Mouse (Mus musculus): ENCODE data around the gene Cog7. TPM values are rescaled to one million over a fixed set of nuclear protein-coding genes. Genes with fewer than 3 reads are reported as not detected.

Gene Cog7
- polyA plus RNA-seq, 1 experiment: 15.2 TPM

GRCm38 (mm10) chr7:121936861-121937630, 44.5 kb downstream of the Cog7 start:
- TF ChIP-seq TCF12 (IDR thresholded peaks at IDR 0.05; ENCODE audit: insufficient read depth, poor library complexity, severe bottlenecking): no peak
- no peak for TF ChIP-seq USF1 (IDR thresholded peaks at IDR 0.05; ENCODE audit: low read depth)
- no peak for TF ChIP-seq CEBPB (IDR thresholded peaks at IDR 0.05; ENCODE audit: insufficient read depth, poor library complexity, severe bottlenecking)
- no peak for TF ChIP-seq POLR2A (IDR thresholded peaks at IDR 0.05; ENCODE audit: insufficient read length, low read depth)
- TF ChIP-seq E2F4 (IDR thresholded peaks at IDR 0.05; ENCODE audit: insufficient read depth): no peak
- Histone ChIP-seq H3K27me3 (ENCODE audit: control insufficient read depth, insufficient read depth, insufficient read length) (no peaks in the 10 kb centered on the region), H3K79me2 (ENCODE audit: control insufficient read depth, insufficient read depth) (no peaks in the 10 kb centered on the region), H3K4me3 (no peak overlapping the region), H3K36me3 (ENCODE audit: control insufficient read depth, insufficient read depth) (no peaks in the 10 kb centered on the region), H3ac (ENCODE audit: control insufficient read depth, insufficient read length) (no peak overlapping the region), H3K4me2 (ENCODE audit: low read depth) (no peak overlapping the region)

GRCm38 (mm10) chr7:121935906-121936794, 45.4 kb downstream of the Cog7 start:
- Histone ChIP-seq H3K79me2 (ENCODE audit: control insufficient read depth, insufficient read depth) (no peaks in the 10 kb centered on the region), H3K4me2 (ENCODE audit: low read depth) (no peak overlapping the region), H3K36me3 (ENCODE audit: control insufficient read depth, insufficient read depth) (no peaks in the 10 kb centered on the region), H3ac (ENCODE audit: control insufficient read depth, insufficient read length) (no peak overlapping the region), H3K27me3 (ENCODE audit: control insufficient read depth, insufficient read depth, insufficient read length) (no peaks in the 10 kb centered on the region), H3K4me3 (no peak overlapping the region)
- TF ChIP-seq TCF3 (IDR thresholded peaks at IDR 0.05; ENCODE audit: insufficient read length, low read depth) (no peak), POLR2AphosphoS2 (IDR thresholded peaks at IDR 0.05; ENCODE audit: insufficient read length, low read depth) (no peak), REST (IDR thresholded peaks at IDR 0.05; ENCODE audit: insufficient read depth, insufficient read length) (no peak), TCF12 (IDR thresholded peaks at IDR 0.05; ENCODE audit: insufficient read depth, poor library complexity, severe bottlenecking) (no peak), SRF (IDR thresholded peaks at IDR 0.05; ENCODE audit: control insufficient read depth, insufficient read length, low read depth) (no peak), MYOG (IDR thresholded peaks at IDR 0.05; ENCODE audit: control insufficient read depth in 1 of 3, insufficient read depth in 1 of 3, insufficient read length in 2 of 3, low read depth in 2 of 3) (no peak), CEBPB (IDR thresholded peaks at IDR 0.05; ENCODE audit: insufficient read depth, poor library complexity, severe bottlenecking) (no peak), MYOD1 (IDR thresholded peaks at IDR 0.05; ENCODE audit: control insufficient read depth in 1 of 3, insufficient read length in 2 of 3, low read depth in 2 of 3) (no peak), POLR2A (IDR thresholded peaks at IDR 0.05; ENCODE audit: insufficient read length, low read depth) (no peak), MAX (IDR thresholded peaks at IDR 0.05; ENCODE audit: low read depth) (no peak), E2F4 (IDR thresholded peaks at IDR 0.05; ENCODE audit: insufficient read depth) (no peak), USF1 (IDR thresholded peaks at IDR 0.05; ENCODE audit: low read depth) (no peak)

- Histone ChIP-seq H3K27me3 (ENCODE audit: control insufficient read depth, insufficient read depth, insufficient read length) (no peaks in the 10 kb centered on the region), H3K79me2 (ENCODE audit: control insufficient read depth, insufficient read depth) (no peaks in the 10 kb centered on the region), H3K4me3 (no peak overlapping the region), H3ac (ENCODE audit: control insufficient read depth, insufficient read length) (no peak overlapping the region), H3K4me2 (ENCODE audit: low read depth) (no peak overlapping the region), H3K36me3 (ENCODE audit: control insufficient read depth, insufficient read depth) (no peaks in the 10 kb centered on the region)
- TF ChIP-seq SRF (IDR thresholded peaks at IDR 0.05; ENCODE audit: control insufficient read depth, insufficient read length, low read depth) (no peak), E2F4 (IDR thresholded peaks at IDR 0.05; ENCODE audit: insufficient read depth) (no peak), TCF12 (IDR thresholded peaks at IDR 0.05; ENCODE audit: insufficient read depth, poor library complexity, severe bottlenecking) (no peak), USF1 (IDR thresholded peaks at IDR 0.05; ENCODE audit: low read depth) (no peak), MYOD1 (IDR thresholded peaks at IDR 0.05; ENCODE audit: control insufficient read depth in 1 of 3, insufficient read length in 2 of 3, low read depth in 2 of 3) (no peak), MAX (IDR thresholded peaks at IDR 0.05; ENCODE audit: low read depth) (no peak), POLR2AphosphoS2 (IDR thresholded peaks at IDR 0.05; ENCODE audit: insufficient read length, low read depth) (no peak), REST (IDR thresholded peaks at IDR 0.05; ENCODE audit: insufficient read depth, insufficient read length) (no peak), CEBPB (IDR thresholded peaks at IDR 0.05; ENCODE audit: insufficient read depth, poor library complexity, severe bottlenecking) (no peak), POLR2A (IDR thresholded peaks at IDR 0.05; ENCODE audit: insufficient read length, low read depth) (no peak), TCF3 (IDR thresholded peaks at IDR 0.05; ENCODE audit: insufficient read length, low read depth) (no peak), MYOG (IDR thresholded peaks at IDR 0.05; ENCODE audit: control insufficient read depth in 1 of 3, insufficient read depth in 1 of 3, insufficient read length in 2 of 3, low read depth in 2 of 3) (no peak)
These were observed 47.2 kb downstream of the Cog7 start for GRCm38 (mm10) chr7:121934346-121934745.

DNA sequence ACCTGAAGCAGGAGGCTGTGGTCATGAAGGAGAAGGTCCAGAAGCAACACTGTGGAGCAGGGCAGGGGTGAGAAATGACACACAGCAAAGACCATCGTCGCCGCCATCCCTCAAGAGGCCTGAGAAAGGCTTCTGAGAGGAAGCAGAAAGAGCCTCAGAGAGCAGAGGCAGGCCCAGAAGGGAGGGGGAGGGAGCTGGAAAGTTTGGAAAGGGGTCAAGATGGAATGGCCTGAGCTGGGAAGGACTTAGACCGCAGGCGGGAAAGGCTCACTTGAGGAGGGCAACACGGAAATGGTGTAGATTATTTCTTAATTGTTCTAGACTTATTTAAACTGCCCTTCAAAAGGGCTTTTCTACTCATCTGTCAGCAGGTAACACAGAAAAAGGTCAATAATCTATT, 47.8 kb downstream of the Cog7 start:
- Histone ChIP-seq H3K4me2 (ENCODE audit: low read depth) (no peak overlapping the region), H3ac (ENCODE audit: control insufficient read depth, insufficient read length) (no peak overlapping the region), H3K79me2 (ENCODE audit: control insufficient read depth, insufficient read depth) (no peaks in the 10 kb centered on the region), H3K4me3 (no peak overlapping the region), H3K36me3 (ENCODE audit: control insufficient read depth, insufficient read depth) (no peaks in the 10 kb centered on the region), H3K27me3 (ENCODE audit: control insufficient read depth, insufficient read depth, insufficient read length) (no peaks in the 10 kb centered on the region)
- TF ChIP-seq MYOG (IDR thresholded peaks at IDR 0.05; ENCODE audit: control insufficient read depth in 1 of 3, insufficient read depth in 1 of 3, insufficient read length in 2 of 3, low read depth in 2 of 3) (no peak), MYOD1 (IDR thresholded peaks at IDR 0.05; ENCODE audit: control insufficient read depth in 1 of 3, insufficient read length in 2 of 3, low read depth in 2 of 3) (no peak), USF1 (IDR thresholded peaks at IDR 0.05; ENCODE audit: low read depth) (no peak), CEBPB (IDR thresholded peaks at IDR 0.05; ENCODE audit: insufficient read depth, poor library complexity, severe bottlenecking) (no peak), E2F4 (IDR thresholded peaks at IDR 0.05; ENCODE audit: insufficient read depth) (no peak), TCF3 (IDR thresholded peaks at IDR 0.05; ENCODE audit: insufficient read length, low read depth) (no peak), POLR2AphosphoS2 (IDR thresholded peaks at IDR 0.05; ENCODE audit: insufficient read length, low read depth) (no peak), MAX (IDR thresholded peaks at IDR 0.05; ENCODE audit: low read depth) (no peak)

Data from myocyte (in vitro differentiated cells).